Mouse (Mus musculus) C2C12 (cell line): ENCODE measurements around the gene Atxn1.

Experiments used
- CEBPB ChIP-seq: IDR thresholded peaks from one replicate; pipeline ENCODE4 v1.6.1; 2011; ENCODE audit warnings: low read depth, mild to moderate bottlenecking, control low read depth, moderate library complexity
- CTCF ChIP-seq: IDR thresholded peaks from one replicate; pipeline ENCODE4 v1.5.1; 2011; ENCODE audit not compliant: control insufficient read depth, insufficient read depth, insufficient read length
- FOSL1 ChIP-seq: IDR thresholded peaks from one replicate; pipeline ENCODE4 v1.8.0; 2011; ENCODE audit warnings: mild to moderate bottlenecking, low read length; ENCODE audit not compliant: poor library complexity, insufficient read depth, severe bottlenecking
- MAX ChIP-seq: IDR thresholded peaks from one replicate; pipeline ENCODE4 v1.6.1; 2011; ENCODE audit warnings: mild to moderate bottlenecking, control low read depth
- MYOD1 ChIP-seq: IDR thresholded peaks from one replicate; pipeline ENCODE4 v1.6.1; 2011; ENCODE audit warnings: low read depth; ENCODE audit not compliant: control insufficient read depth, insufficient read length
- MYOG ChIP-seq: IDR thresholded peaks from one replicate; pipeline ENCODE4 v1.6.1; 2011; ENCODE audit not compliant: control insufficient read depth, insufficient read length; ENCODE audit errors: extremely low read depth
- USF1 ChIP-seq: IDR thresholded peaks from one replicate; pipeline ENCODE4 v1.6.1; 2011; ENCODE audit warnings: low read depth, mild to moderate bottlenecking, control low read depth, moderate library complexity

- TF ChIP-seq CTCF (no peak), MYOG (no peak), MAX (no peak), USF1 (no peak), MYOD1 (no peak), CEBPB (no peak), FOSL1 (no peak)
Measured at GRCm38 (mm10) chr13:45914117-45914516, 50.7 kb downstream of the Atxn1 start.
